Mouse (Mus musculus): Measurements from ENCODE around the gene Ube2r2.

Gene Ube2r2

DNA sequence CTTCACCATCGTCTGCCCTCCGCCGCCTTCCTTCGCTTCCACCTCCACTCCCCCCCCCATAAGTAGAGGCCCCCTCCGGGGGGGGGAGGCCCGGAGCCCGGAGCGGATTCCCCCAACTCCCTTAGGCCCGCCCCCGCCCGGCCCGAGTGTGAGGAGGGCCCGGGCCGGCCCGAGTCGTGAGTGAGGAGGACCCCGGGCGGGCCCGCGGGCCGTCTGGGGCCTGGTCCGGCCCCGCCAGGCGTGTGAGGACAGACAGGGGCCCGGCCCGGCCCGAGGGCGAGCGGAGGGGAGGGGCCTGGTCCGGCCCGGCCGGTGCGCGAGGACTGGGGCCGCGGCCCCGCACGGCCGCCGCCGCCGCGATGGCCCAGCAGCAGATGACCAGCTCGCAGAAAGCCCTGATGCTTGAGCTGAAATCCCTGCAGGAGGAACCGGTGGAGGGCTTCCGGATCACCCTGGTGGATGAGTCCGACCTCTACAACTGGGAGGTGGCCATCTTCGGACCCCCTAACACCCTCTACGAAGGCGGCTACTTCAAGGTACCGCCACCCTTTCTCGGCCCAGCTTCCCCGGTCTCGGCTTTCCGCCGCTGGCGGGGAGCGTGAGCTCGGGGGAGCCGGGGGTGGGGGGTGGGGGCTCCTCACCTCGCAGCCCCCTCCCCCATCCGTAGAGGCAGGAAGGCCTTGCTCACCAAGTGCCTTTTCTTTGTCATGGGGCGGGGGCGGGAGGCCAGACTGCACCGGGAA lies at the start of gene Ube2r2:
TSS of gene Ube2r2 (plus strand) at position 33 of the 743 bp plus-strand sequence.
- no peak for DNase-seq (ENCODE audit: low read depth, low spot score)

DNA sequence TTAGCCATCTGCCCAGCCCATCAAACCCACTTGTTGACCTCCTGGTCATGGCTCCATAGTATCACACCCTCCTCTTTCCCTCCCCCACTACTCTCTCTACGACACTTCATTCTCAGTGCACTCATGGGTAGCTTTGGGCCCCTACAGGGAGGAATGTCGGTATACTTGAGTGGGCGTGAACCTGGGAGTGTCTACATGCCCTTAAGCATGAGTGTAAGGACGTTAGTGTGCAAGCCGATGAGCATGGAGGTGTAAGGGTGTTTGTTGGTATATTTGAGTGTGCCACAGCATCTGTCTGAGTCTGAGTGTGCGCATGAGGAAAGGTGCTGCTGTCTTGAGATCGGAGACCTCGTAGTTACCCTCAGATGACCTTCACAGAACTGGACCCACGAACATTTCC lies 48.6 kb upstream of the Ube2r2 start:
- peak; percentile 66 for DNase-seq (ENCODE audit: low read depth, low spot score)

DNA sequence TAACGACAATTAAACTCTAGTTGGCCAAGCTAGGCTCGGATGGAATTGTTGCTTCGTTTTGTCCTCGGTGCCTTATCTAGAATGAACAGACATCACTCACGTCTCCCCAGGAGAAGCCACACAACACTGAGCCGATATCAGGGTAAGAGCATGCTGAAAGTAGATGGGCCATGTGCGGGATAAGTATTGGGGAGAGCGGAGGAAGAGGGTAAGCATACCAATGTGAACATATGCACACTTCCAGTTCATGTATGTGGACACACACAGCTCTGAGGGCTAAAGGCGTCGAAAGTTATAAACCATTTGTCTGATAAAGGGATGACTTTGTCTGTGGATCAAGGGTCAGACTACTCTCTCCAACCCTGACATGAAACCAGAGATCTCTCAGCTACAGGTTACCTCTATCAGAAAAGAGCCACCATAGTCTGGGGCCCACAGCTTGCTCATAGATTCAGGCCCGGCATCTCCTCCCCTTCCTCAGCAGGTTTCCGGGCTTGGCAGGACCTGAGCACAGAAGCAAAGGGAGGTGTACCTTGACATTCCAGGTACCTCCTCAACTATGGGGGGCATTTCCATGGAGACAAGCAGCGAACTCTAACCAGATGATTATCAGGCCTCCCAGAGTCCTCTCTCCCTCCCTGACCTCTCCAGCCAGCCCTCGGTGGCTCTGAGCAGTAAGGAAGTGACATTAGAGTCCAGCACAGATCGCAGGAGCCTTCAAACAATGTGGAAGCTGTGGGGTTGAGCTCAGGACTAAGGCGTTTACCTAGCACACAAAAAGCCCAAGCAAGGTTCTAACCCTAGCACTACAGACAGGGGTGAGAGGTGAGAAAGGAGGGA lies 47.9 kb upstream of the Ube2r2 start:
- peak; percentile 84 for DNase-seq (ENCODE audit: low read depth, low spot score)

DNA sequence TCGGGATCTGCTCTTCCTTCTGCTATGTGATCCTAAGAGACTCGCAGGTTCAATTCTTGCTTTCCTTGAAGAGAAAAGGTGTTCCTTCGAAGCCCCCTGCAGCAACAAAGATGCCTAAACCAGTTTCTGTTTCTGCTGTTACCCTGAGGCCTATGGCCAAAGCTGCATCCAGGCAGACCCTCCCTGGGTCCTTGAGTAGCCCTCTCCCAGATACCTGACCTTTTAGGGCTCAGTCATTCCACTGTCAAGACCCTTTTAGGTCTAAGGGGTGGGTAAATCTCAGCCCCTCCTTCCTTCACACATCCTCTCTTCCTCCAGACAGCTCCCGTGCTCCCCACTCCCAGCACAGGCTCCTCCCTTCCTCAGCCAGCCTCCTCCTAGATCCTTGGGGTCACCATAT lies 46.4 kb upstream of the Ube2r2 start:
- DNase-seq (ENCODE audit: low read depth, low spot score): no peak

DNA sequence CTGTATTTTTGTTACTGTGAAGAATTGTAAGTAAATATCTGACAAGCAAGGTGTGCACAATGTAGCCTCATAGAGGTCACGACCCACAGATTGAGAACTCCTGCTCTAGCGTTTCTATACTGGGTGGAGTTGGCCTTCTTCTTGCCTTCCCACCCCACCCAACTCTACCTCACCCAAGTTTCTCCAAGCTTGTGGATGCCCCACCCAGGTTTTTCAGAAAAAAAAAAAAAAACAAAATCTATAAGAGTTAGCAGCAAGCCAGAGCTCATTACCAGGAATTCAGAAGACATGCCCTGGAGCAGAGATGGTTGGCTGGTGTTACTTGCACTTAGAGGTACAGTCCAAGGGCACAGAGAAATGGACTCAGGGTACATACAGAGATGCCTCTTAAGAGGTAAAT lies 45.8 kb upstream of the Ube2r2 start:
- peak; percentile 68 for DNase-seq (ENCODE audit: low read depth, low spot score)

DNA sequence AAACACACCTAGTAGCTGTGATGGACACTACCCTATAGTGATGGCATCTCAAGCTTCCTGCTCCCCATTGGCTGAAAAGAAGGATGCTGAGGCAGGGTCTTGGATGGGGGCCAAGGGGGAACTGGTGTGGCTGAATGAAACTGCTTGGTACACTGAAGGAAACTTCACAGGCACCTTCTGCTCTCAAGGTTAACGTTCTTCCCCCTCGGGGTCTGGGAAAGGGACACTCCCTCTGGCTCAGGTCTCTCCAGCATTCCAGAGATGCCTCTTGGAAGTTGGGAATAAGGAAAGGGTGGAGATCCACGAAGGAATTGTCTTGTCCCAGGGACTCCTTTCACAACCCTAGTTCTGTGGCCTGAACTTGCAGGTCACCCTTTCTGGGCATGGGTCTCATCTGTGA lies 44.2 kb upstream of the Ube2r2 start:
- DNase-seq (ENCODE audit: low read depth, low spot score): no peak

DNA sequence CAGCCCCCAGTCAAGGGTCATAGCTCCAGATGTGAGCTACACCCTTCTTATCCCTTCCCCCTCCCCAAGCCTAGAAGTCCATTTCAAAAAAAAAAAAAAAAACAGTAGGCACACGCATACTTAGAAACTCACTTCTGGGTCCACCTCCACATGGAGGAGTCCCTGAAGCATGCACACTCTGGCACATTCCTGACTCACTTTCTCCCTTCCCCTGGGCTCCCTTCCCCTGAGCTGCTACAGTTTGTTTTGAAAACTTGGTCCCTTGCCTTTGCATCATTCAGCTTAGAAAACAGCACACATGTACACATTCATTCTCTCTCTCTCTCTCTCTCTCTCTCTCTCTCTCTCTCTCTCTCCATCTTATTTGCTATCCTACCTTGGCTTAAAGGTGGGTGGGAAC lies 42.6 kb upstream of the Ube2r2 start:
- no peak for DNase-seq (ENCODE audit: low read depth, low spot score)

DNA sequence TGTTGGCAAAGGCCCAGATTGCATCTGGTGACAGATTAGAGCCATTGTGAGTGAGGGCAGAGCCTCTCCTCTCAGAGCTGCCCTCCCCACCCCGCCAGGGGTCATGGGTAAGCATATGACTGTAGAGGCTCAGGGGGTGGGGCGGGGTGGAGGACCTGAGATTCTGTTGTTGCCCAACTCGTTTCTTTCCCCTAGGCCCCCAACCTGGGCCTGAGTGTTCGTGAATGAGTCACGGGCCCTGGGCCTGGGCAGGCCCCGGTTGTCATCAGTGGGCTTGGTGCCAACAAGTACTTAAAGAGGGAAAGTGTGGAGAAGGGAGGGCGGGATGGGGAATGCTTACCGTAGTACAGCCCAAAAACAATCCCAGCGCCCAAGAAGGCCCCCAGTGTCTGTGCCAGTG lies 41.2 kb upstream of the Ube2r2 start:
- DNase-seq (ENCODE audit: low read depth, low spot score): no peak

DNA sequence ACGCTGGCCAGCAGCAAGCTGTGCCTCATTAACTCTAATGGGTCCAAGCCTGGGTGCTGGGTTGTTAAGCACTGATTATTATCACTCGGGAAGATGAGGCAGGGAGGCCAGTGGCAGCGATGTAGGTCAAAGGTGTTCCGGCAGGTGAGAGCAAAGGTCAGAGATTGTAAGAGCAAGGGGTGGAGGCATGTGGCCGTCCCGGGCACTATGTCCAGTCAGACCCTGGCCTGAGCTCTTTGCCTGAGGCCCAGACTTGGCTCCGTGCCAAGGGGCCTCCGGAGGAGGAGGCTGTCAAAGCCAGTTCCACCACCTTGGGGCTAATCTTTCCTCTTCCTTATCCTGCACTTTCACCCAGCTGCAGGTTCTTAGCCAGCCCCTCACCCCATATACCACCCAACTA lies 39.4 kb upstream of the Ube2r2 start:
- no peak for DNase-seq (ENCODE audit: low read depth, low spot score)

DNA sequence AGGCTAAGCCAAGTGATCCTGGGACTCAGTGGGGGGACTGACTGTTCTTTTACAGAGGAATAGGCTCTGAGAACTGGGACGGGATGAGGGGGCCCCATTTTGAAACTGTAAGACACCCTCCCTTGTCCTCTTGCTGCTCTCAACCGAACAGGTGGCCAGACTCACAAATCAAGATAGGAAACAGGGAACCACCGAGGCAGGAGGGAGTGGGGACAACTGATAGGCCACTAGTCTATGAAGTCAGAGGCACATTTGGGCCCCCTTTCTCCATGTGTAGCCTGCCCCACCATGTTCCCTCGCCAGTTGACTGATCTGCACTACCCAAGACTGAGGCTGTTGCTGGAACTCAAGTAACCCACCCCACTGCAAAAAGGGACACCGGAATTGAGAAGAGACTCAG lies 38.7 kb upstream of the Ube2r2 start:
- DNase-seq (ENCODE audit: low read depth, low spot score): no peak

DNA sequence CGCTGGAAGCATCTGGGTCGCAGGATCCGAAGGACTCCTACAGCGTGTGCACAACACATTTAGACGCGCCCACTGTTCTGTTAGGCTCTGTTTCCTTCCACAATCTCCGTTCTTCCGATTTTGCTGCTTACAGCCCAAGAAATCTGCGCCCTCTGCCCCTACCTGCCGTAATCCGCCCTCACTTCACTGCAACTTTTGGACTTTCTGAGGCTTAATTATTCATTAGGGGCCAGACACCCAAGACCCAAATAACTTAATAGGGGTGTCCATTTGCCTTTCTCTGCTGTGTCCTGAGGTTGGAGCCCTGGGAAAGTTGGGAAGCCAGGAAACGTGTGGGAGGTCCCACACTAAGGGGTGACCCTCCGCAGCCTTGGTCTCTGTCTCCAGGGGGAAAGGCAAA lies 38.2 kb upstream of the Ube2r2 start:
- no peak for DNase-seq (ENCODE audit: low read depth, low spot score)

DNA sequence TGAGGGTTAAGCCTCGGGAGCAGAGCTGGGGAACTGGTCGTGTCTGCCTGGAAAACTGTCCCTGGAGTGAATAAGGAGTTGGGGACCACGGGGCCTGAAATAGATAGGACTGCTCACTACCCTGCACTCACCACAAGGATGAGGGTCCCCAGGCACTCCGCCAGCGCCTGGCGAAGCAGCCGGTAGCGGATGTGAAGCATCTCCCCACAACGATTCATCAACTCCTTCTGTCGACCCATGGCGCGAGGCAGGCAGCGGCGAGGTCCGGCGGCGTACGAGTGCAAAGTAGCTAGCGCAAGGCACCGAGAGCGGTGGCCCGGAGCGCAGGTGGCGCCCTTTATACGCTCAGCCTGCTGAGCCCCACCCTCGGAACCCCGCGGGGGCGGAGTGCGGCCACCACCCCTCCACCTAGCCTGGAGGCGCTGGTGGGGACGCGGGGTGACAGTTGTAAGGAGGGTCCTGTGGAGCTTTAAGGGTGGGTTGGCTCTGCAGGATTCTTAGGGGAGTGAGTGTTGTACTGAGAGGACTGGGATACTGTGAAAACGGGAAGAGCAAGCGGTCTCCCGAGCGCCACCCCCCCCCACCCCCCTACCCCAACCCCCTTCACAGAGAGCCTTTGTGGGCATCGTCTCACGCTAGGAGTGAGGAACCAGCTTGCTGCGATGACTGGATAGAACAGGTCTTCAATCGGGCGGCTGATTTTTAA lies 37.5 kb upstream of the Ube2r2 start, which contains the start of gene Aqp3:
TSS of gene Aqp3 (minus strand) at position 313 of the 706 bp plus-strand sequence.
- no peak for DNase-seq (ENCODE audit: low read depth, low spot score)

DNA sequence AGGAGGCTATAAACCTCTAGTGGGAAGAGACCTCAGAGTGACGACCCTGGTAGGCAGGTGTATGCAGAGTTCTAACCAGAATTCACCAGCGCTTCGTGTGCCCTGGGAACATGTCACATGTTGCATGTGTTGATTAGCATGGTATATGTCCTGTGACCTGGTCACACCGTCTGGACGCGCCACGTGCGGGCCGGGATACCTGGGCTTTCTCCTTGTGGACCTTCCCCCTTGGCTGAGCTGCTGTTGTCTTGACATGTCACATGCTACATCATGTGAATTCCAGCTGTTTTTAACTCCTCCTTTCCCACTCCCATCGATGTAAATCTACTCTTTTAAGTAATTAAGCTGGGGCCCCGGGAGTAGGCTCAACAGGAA lies 37.0 kb upstream of the Ube2r2 start:
- DNase-seq (ENCODE audit: low read depth, low spot score): no peak

DNA sequence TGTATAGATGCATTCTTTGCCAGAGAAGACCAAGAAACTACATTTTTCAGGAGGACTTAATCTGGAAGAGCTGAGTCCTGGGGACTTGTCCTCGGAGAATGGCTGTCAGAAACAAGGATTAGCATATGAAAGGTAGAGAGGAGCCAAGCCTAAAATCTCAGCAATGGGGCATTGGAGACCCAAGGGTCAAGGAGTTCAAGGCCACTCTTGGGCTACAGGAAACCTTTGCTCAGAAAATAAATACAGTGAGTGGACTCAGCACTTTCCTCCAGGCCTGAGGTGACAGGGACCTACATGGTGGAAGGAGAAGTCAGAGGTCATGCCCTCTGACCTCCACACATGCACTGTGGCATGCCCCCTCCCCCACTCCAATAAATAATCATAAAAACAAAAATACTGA lies 34.6 kb upstream of the Ube2r2 start:
- DNase-seq (ENCODE audit: low read depth, low spot score): no peak

DNA sequence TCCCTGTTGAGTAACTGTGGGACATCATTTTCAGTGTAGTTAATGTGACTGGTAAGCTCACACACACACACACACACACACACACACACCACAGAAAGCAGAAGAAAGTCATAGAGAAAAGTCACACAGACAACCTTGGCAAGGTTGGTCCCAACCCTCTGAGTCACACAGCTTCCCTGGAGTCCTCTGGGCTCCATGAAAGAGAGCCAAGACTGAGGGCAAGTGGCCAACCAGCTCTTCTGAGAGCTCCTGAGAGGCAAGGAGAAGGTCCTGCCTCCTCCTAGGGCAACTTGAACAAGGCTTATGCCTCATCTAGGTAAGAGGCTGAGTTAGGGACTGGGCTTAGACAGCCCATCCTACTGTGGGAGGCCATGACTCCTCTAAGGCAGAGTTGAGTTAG lies 32.6 kb upstream of the Ube2r2 start:
- DNase-seq (ENCODE audit: low read depth, low spot score): no peak

DNA sequence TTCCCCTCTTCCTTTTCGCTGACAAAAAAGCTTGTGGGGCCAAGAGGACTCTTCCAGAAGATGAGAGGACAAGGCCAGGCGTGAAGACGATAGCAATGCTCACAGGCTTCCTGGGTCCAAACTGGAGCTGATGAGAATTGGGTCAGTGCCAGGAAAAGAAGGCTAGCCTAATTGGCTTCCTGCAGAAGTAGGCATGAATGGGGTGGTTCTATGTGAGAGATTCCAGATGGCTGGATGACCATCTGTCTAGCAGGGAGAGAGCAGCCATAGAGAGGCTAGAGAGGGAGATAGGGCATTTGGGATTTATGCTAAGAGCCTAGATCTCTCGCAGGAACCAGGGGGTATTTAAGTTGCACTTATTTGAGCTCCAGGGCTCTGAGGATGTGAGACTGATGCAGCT lies 28.1 kb upstream of the Ube2r2 start:
- no peak for DNase-seq (ENCODE audit: low read depth, low spot score)

DNA sequence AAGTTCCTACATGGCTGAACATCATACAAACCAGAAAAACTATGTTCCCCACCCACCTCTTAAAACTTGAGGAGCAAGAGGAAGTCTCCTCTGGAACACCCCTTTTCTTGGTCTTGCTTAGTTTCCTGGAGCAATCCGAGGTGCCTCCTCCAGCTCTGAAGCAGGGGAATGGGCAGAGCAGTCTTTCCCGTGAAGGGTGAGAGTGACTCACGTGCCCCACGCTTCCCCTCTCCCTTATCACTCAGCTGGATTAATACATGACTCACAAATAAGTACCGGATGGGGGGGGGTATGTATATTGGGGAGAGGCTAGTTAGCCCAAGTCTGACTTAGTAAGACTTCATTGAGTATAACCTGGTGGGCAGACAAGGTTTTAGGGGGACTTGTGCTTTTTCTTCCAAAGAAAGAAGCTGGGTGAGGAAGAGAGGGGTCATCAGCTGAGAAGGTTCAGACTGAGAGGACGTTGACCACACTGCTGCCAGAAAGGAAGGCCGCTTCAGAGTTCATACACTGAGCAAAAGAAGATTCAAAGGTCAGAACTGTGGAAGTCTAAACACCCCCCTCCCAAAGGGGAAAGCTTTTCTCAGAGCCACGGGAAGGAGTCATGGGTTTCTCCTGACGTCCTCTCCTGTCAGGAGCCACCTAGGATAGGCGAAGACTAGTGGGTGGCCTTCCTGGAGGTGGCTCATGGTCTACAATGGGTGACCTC lies 26.7 kb upstream of the Ube2r2 start:
- no peak for DNase-seq (ENCODE audit: low read depth, low spot score)

DNA sequence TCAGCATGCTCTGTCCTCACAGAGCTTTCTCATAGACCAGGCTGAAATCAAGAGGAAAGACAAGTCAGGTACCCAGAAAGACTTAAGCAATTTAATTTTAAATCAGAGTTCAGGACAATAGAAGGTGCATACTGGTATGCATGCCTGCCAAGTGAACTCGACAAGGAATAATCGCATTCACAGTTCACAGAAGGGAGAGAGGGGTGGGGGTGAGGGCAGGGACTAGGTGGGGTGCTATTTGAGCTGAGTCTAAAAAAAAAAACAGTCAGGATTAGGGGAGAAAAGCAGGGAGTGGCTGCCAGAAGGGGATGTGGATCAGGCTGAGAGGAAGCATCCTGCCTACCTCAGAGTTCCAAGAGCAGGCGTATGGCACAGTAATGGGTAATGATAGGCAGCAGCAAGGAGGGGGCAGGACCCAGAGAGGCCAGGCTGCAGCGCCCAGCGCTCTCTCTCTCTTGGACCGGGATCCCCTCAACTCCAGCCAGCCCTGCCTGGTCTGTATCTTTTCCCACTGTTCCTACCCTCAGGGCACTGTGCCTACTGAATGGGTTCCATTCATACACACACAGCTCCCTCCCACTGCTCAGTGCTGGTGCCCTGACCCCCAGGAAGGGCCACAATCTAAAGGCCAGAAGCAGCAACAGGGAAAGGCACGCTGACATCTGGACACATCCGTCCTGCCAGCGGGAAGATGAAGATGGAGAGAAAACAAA lies 21.0 kb upstream of the Ube2r2 start:
- no peak for DNase-seq (ENCODE audit: low read depth, low spot score)

DNA sequence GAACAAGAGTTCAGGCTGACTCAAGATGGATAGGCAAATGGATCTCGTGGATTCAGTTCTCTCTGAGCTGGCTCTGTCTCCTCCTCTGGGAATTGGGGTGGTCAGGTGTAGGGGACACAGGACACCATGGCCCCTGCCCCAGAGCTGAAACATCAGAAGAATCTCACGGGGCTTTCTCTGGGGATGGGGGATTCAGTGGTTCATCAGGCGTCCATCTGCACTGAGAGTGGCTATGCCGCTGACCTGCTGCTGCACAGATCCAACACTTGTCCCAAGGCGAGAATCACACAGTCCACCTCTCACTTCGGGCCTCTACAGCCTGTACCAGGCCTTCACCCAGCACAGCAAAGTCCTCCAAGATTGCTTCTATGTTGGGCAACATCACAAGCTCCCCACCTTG lies 20.5 kb upstream of the Ube2r2 start:
- no peak for DNase-seq (ENCODE audit: low read depth, low spot score)

DNA sequence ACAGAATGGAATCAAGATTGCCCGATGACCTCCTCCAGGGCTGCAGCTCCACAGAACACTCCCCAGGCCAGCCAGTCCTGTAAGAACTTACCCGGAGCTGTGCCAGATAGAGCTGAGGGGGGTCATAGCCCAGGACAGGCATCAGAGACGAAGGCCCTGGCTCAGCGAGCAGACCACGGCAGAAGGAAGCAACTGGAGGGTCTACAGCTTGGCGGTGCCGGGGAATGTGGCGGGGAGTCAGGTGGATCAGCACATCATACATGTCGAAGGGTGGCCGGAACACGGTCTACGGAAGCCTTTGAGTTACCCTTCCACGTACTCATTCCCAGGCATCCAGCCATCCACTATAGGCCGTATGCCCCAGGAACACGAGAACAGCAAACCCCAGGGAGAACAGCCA lies 19.8 kb upstream of the Ube2r2 start:
- no peak for DNase-seq (ENCODE audit: low read depth, low spot score)

DNA sequence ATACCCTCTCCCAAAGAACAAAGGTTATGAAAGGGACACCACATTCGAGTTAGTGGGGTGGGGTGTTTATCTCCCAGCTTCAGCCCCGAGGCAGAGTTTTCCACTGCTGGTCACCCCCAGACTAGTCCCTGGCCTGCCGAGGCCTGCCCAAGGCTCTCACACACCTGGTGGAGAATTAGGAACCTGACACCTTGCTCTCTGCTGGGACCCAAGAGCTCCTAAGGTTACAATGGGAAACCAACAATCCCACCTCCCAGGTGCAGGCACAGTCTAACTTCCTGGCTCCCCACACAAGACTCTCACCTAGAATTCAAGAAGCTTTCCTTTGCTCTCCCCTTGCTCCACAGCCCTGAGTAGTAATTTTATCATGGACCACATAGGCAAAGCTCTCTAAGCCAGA lies 18.7 kb upstream of the Ube2r2 start:
- no peak for DNase-seq (ENCODE audit: low read depth, low spot score)

Data from c-Kit-negative CD71-positive TER-119-positive erythroid progenitor cells, embryonic 14.5 days (primary cell).